Mouse (Mus musculus) neural tube, embryonic 13.5 days (tissue): Measurements from ENCODE around the gene Pex14. TPM values are rescaled to one million over a fixed set of nuclear protein-coding genes. Genes with fewer than 3 reads are reported as not detected.
"Not testable (repeated sequence)": the region's sequence is repeated elsewhere in the genome, so short reads cannot be mapped to it uniquely, and the experiment has no call there.

ENCODE experiments used
- ATAC-seq: fragments of 200-750 bp; cut with Nextera tagmentation; 2 replicates; pipeline ENCODE4 v1.8.0; 2017; ENCODE audit warnings: low read depth, mild to moderate bottlenecking, moderate TSS enrichment, moderate library complexity
- H3K27ac ChIP-seq: fragments of 300-500 bp; sonication (generic); replicated peaks from 2 replicates; pipeline ENCODE4 v1.5.1; 2015; ENCODE audit warnings: moderate library complexity, mild to moderate bottlenecking, inconsistent platforms
- H3K27me3 ChIP-seq: fragments of 300-500 bp; sonication (generic); 2 replicates; pipeline ENCODE4 v1.6.1; 2015; ENCODE audit warnings: mild to moderate bottlenecking, inconsistent platforms
- H3K36me3 ChIP-seq: fragments of 300-500 bp; sonication (generic); 2 replicates; pipeline ENCODE4 v1.6.1; 2015; ENCODE audit warnings: mild to moderate bottlenecking, inconsistent platforms
- H3K4me1 ChIP-seq: fragments of 300-500 bp; sonication (generic); replicated peaks from 2 replicates; pipeline ENCODE4 v1.6.1; 2015; ENCODE audit warnings: inconsistent platforms
- H3K4me2 ChIP-seq: fragments of 300-500 bp; sonication (generic); 2 replicates; pipeline ENCODE4 v1.6.1; 2015; ENCODE audit warnings: inconsistent platforms, mild to moderate bottlenecking, moderate library complexity
- H3K4me3 ChIP-seq: fragments of 300-500 bp; sonication (generic); 2 replicates; pipeline ENCODE4 v1.5.1; 2015; ENCODE audit warnings: mild to moderate bottlenecking, inconsistent platforms
- H3K9ac ChIP-seq: fragments of 300-500 bp; sonication (generic); 2 replicates; pipeline ENCODE4 v1.6.1; 2015; ENCODE audit warnings: moderate library complexity, mild to moderate bottlenecking, inconsistent platforms
- H3K9me3 ChIP-seq: fragments of 300-500 bp; sonication (generic); 2 replicates; pipeline ENCODE4 v1.6.1; 2016; ENCODE audit warnings: inconsistent platforms
- WGBS: fragments of 180-500 bp; shearing (Covaris S2); methylation state at CpG from one replicate; pipeline ENCODE4 v1.1.7; 2015; 5-methylcytosine and 5-hydroxymethylcytosine counted together
- polyA plus RNA-seq: library from polyadenylated mRNA; unstranded; fragments of >200 nt; fragmentation: Nextera tagmentation; extraction: Ambion mirVana; gene quantifications from 2 replicates; pipeline ENCODE4 v1.2.1, GENCODE M21; 2015

Gene Pex14
- polyA plus RNA-seq, 1 experiment from 2014 or later = 50.5 TPM

DNA sequence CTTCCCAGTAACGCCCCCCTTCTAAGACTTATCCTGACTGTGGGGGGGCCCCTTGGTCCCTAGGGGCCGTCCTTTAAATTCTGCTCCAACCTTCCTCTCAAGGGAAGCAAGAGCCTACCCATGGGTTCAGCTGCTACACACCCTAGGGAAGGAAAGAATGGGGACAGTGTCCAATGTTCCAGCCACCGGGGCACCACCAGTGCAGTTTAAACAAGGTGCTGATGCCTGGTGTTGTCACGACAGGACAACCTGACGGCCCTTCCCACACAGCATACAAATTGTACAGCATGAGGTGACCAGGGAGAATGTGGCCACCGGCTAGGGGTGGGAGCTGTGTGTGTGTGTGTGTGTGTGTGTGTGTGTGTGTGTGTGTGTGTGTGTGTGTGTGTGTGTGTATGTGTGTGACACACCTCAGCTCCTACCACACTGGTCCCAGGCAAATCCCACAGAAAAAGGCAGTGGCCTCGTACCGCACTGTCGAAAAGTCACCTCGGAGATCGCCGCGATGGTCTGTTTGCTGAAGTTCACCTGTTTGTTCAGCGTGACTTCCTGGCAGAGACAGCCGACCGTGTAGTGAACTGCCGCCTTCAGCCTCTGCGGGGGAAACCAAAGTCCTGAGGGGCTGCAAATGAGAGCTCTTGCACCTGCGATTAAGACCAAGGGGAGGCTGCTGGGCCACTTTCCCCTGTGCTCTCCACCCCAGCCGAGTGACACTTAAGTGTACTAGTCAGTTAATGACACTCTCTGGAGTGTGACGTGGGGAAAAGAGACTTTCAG, 32.3 kb upstream of the Pex14 start:
- Histone ChIP-seq H3K4me2 (no peak overlapping the region), H3K4me3 (no peak overlapping the region), H3K9me3 (no peaks in the 10 kb centered on the region), H3K36me3 (peaks cover 23% of the 10 kb centered on the region), H3K9ac (no peak overlapping the region), H3K27me3 (no peaks in the 10 kb centered on the region), H3K4me1 (peaks cover 8% of the 10 kb centered on the region), H3K27ac (no peak overlapping the region)
- no peak for ATAC-seq
- WGBS = 86% methylated on average over 21 of the region's 21 CpGs

DNA sequence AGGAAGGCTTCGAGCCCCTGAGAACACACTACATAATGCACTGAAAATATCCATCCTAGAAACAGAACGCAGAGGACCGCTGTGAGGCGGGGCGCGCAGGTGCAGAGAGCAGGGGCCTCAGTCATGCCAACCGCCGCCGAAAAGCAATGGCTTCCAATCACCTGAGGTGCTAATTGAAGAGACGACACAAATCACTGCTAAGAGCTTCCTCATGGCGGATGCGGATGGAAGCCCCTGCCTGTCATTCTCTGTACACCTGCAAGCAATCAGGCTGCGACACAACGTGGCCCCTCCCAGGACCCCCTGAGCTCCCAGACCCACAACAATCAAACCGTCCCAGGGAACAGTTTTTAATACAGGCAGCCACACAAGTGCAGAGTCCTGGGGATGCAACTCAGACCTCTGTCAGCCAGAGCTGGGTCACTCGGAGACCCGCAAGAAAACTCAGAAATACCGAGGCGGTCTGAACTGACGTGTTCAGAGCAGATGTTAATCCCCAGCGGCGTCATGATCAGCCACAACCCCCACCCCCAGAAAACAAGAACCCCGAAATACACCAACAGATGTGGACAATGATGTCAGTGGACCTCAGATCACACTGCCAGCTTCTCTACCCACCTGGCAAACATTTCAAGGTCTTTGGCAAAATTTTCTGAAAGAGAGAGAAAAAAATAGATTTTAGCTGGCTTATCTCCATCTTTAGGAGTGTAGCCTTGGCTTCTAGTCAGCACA, 31.5 kb upstream of the Pex14 start:
- H3K4me1 ChIP-seq = no peaks in the 10 kb centered on the region; the same call in 1 of the 2 replicates
- H3K4me3 ChIP-seq = no peak overlapping the region
- no peak overlapping the region for H3K4me2 ChIP-seq
- H3K27ac ChIP-seq = no peak overlapping the region
- no peaks in the 10 kb centered on the region for H3K27me3 ChIP-seq
- WGBS = 87% methylated on average over 23 of the region's 23 CpGs
- H3K9me3 ChIP-seq = no peaks in the 10 kb centered on the region
- no peak overlapping the region for H3K9ac ChIP-seq
- peaks cover 23% of the 10 kb centered on the region for H3K36me3 ChIP-seq
- no peak for ATAC-seq

DNA sequence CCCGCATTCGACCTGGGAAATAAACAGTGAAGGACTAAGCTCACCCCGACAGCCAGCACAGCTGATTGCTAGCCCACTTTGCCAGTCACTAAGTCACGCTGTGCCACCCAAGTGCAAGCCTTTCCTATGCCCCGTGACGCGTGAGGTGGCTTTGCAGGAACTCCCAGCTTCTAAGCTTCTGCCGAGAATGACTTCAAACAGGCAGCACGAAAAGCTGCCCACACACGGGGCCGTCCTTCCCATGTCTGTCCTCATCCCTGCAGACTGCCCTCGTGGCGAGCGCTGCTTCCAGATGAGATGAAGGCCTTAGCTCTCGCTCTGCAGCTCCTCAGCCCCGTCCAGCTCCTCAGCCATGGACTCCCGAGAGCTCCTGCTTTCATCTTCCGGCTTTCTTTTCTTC, 28.8 kb upstream of the Pex14 start:
- Histone ChIP-seq H3K4me2 (no peak overlapping the region), H3K36me3 (peaks cover 23% of the 10 kb centered on the region), H3K4me3 (no peak overlapping the region), H3K9ac (no peak overlapping the region), H3K27me3 (no peaks in the 10 kb centered on the region), H3K9me3 (no peaks in the 10 kb centered on the region), H3K27ac (no peak overlapping the region), H3K4me1 (no peaks in the 10 kb centered on the region)
- 85% methylated on average over 18 of the region's 18 CpGs for WGBS
- ATAC-seq = no peak

DNA sequence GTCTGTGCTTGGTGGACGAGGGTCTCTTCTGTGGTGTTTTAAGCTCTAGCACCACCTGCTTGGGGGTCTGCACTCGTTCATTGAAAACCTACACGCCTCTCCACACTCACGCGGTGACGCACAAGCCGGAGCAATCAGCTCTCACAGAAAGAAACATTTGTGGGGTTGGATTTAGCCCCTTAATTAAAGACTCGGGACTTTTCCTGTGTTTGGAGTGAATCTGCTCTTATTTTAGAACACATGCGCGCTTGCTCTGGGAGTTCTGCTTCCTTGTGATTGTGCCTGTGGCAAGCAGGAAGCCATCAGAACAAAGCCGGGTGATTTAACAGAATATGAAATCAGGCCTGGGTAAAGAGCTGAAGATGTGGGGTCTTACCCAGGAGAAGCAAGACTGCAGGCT, 27.0 kb upstream of the Pex14 start, which contains the start of gene Cort:
Gene Cort (minus strand): TSS at position 101 of the 400 bp plus-strand sequence.
- 91% methylated on average over 11 of the region's 11 CpGs for WGBS
- Histone ChIP-seq H3K4me2 (no peak within 1 kb of the TSS), H3K4me1 (no peaks in the 10 kb centered on the region), H3K4me3 (no peak within 1 kb of the TSS), H3K27ac (no peak within 1 kb of the TSS), H3K9me3 (no peaks in the 10 kb centered on the region), H3K9ac (no peak within 1 kb of the TSS), H3K27me3 (no peaks in the 10 kb centered on the region), H3K36me3 (peaks cover 26% of the 10 kb centered on the region)
- no peak for ATAC-seq

DNA sequence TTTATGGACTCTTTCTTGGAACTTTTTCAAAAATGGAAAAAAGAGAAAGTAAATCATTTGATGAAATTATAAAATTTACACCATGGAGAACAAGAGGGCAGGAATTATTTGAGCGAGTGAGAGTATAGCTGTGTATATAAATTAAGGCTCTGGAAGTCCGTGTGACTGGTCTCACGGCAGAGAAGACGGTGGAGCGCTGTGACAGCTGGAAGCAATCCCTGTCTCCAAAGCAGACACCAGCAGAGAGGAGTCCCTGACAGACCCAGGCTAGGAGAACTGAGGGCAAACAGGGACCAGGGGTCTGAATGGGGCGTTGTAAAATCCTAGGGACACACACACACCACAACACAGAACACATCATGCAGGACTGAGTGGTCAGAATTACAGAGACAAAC, 26.4 kb upstream of the Pex14 start:
- no peaks in the 10 kb centered on the region for H3K9me3 ChIP-seq
- H3K36me3 ChIP-seq = peaks cover 25% of the 10 kb centered on the region
- H3K27ac ChIP-seq = no peak overlapping the region
- no peak overlapping the region for H3K9ac ChIP-seq
- 70% methylated on average over 6 of the region's 6 CpGs for WGBS
- ATAC-seq = no peak
- H3K4me3 ChIP-seq = no peak overlapping the region
- no peaks in the 10 kb centered on the region for H3K27me3 ChIP-seq
- no peaks in the 10 kb centered on the region for H3K4me1 ChIP-seq
- no peak overlapping the region for H3K4me2 ChIP-seq

DNA sequence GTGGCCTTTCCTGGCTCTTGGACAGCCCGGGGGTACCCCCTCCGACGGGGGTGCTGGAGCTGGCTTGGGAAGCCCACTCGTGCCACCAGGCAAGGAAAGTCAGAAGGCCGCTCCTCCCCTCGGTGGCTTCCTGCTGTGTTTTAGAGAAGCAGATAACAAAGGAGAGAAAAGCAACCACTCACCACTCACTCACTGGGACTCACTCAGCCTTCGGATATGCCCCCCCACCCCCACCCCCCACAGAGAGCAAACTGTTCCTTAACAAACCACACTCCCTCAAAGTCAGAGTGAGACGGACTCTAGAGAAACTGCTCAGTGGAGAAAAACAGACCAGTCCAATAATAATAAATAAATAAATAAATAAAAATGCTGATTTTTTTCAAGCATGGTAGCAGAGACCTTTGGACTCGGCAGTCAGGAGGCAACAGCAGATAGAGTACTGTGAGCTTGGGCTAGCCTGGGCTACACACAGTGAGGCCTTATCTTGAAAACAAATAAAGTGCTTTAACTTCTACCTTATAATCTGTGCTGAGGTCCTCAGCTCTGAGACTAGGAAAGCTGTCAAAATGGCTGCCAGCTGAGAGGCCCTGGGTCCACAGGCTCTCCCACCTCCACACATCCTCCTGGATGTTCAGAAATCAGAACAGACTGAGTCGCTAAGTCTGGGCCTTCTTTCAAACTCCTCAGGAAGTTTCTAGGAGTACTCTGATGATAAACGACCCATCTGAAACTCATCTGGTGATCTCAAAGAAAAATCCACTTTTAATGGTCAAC, 25.9 kb upstream of the Pex14 start:
- no peak overlapping the region for H3K27ac ChIP-seq
- H3K4me3 ChIP-seq = no peak overlapping the region
- H3K4me2 ChIP-seq = no peak overlapping the region
- peaks cover 25% of the 10 kb centered on the region for H3K36me3 ChIP-seq
- ATAC-seq = no peak; the same call in 1 of the 2 replicates
- WGBS = 46% methylated on average over 11 of the region's 11 CpGs
- no peaks in the 10 kb centered on the region for H3K4me1 ChIP-seq
- H3K9ac ChIP-seq = no peak overlapping the region
- H3K27me3 ChIP-seq = no peaks in the 10 kb centered on the region
- H3K9me3 ChIP-seq = no peaks in the 10 kb centered on the region

DNA sequence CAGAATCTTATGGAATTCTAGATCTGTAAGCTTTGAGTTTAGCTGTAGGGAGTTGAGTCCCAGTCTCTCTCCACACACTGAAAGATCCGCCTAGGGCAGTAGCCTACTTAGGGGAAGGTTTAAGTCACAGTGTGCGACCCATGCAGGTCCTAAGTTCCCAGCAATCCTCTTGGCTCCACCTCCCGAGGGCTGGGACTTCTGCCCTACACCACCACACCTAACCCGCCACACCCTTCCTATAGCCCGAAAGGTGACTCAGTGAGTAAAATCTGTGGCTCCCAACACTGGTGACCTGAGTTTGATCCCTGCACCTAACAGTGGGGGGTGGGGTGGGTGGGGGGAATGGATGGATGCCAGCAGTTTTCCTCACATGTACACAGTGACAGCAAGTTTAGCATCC, 23.8 kb upstream of the Pex14 start:
- ATAC-seq = no peak
- Histone ChIP-seq H3K4me1 (no peaks in the 10 kb centered on the region), H3K9ac (no peak overlapping the region), H3K9me3 (no peaks in the 10 kb centered on the region), H3K27ac (no peak overlapping the region), H3K36me3 (peaks cover 41% of the 10 kb centered on the region), H3K4me3 (no peak overlapping the region), H3K27me3 (no peaks in the 10 kb centered on the region), H3K4me2 (no peak overlapping the region)
- WGBS = 75% methylated on average over 5 of the region's 5 CpGs

DNA sequence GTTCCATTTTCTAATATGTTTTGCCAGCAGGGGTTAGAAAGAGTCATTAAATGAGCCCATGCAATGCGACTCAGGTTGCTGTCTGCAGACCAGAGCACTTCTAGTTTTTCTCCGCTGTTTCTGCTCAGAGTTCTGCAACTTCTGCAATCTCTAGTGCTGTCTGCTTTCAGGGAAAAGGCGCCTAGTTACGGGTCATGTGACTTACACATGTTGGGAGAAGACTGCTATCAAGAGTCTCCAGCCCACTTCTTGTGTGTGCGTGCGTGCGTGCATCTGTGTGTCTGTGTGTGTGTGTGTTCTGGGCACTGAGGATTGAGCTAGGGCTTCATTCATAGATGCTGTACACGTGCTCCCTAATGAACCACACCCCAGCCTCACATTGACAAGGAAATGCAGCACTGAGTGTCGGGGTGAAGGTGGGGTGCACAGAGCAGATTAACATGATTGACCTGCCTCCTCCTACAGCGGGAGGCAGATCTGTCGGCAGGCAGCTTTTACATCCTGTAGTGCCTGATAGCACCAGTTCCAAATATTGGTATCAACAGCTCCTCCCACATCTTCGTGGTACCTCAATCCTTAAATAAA, 20.4 kb upstream of the Pex14 start:
- not testable (repeated sequence) for H3K4me1 ChIP-seq, H3K9me3 ChIP-seq, H3K4me2 ChIP-seq, ATAC-seq, H3K9ac ChIP-seq, H3K27me3 ChIP-seq, H3K4me3 ChIP-seq, H3K27ac ChIP-seq
- 89% methylated on average over 12 of the region's 12 CpGs for WGBS
- peaks cover 45% of the 10 kb centered on the region for H3K36me3 ChIP-seq

DNA sequence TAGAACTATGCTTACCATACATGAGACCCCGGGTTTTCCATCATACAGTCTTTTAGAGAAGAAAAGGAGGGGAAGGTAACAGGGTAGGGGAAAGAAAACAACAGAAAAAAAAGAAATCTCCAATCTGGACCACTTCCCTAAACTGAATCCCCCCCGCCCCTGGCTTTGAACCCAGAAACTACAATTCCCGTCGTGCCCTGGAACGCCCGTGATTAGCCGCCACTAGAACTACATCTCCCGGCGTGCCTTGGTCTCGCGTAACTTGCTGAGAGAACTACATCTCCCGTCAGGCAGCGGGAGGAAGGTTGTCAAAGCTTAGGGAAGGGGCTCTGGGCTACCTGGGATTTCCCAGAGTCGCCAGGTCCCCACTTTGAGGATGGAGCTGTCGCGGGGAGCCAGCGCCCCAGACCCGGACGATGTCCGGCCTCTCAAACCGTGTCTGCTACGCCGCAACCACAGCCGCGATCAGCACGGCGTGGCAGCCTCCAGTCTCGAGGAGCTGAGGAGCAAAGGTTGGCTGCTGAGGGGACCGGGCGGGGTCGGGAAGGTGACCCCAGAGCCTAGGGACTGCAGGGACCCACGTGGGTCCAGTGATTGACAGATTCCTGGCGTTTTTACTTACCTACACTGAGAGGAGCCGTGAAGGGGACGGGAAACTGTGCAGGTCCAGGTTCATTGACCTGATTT, 4.3 kb upstream of the Pex14 start, which contains the start of gene Dffa:
Gene Dffa (plus strand): TSS at position 272 of the 687 bp plus-strand sequence.
- no peak within 1 kb of the TSS for H3K27ac ChIP-seq
- ATAC-seq = peak; percentile 88
- H3K9me3 ChIP-seq = no peaks in the 10 kb centered on the region
- H3K36me3 ChIP-seq = peaks cover 30% of the 10 kb centered on the region
- 1% methylated on average over 35 of the region's 35 CpGs for WGBS
- H3K27me3 ChIP-seq = no peaks in the 10 kb centered on the region; the same call in 1 of the 2 replicates
- H3K9ac ChIP-seq = peak within 1 kb of the TSS; percentile 83
- peak within 1 kb of the TSS; percentile 93 for H3K4me2 ChIP-seq
- peak within 1 kb of the TSS; percentile 73 for H3K4me3 ChIP-seq
- peaks cover 17% of the 10 kb centered on the region for H3K4me1 ChIP-seq

DNA sequence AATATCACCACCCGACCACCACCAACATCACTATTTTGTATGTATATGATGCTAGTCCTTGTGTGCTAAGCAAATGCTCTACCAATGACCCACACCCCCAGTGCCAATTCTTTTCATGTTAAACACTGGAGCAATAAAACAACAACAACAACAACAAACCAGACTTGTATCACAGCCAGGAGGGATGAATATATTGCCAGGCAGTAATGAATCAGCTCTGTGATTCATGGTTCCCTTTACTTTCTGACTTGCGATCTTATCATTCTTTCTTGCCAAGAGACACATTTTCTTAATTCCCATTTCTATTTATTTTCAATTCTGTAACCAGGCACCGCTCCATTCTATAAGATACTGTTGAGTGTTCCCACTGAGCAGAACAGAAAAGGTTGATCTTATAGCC, 1.8 kb upstream of the Pex14 start:
- Histone ChIP-seq H3K4me1 (peaks cover 29% of the 10 kb centered on the region), H3K27ac (no peak overlapping the region), H3K9ac (no peak overlapping the region), H3K36me3 (peaks cover 5% of the 10 kb centered on the region), H3K27me3 (no peaks in the 10 kb centered on the region; the same call in 1 of the 2 replicates), H3K9me3 (no peaks in the 10 kb centered on the region), H3K4me3 (no peak overlapping the region), H3K4me2 (no peak overlapping the region)
- WGBS = 85% methylated on average over 3 of the region's 3 CpGs
- no peak for ATAC-seq

DNA sequence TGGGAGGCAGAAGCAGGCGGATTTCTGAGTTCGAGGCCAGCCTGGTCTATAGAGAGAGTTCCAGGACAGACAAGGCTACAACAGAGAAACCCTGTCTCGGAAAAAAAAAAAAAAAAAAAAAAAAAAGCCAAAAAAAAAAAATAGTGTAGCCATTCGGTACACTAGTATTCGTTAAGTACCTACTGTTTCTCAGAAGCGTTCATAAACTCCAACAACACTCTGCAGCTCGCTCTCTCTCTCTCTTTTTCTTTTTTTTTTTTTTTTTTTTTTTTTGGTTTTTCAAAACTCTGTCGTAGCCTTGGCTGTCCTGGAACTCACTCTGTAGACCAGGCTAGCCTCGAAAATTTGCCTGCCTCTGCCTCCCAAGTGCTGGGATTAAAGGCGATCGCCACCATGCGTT, 773 bp upstream of the Pex14 start:
- H3K36me3 ChIP-seq, H3K4me2 ChIP-seq, H3K4me3 ChIP-seq, ATAC-seq, H3K27me3 ChIP-seq, H3K9me3 ChIP-seq, H3K27ac ChIP-seq, H3K9ac ChIP-seq: not testable (repeated sequence)
- WGBS = 88% methylated on average over 12 of the region's 12 CpGs
- peaks cover 29% of the 10 kb centered on the region for H3K4me1 ChIP-seq
